Mouse (Mus musculus): ENCODE measurements around the gene Prkag2.
"Not testable (repeated sequence)": the region's sequence is repeated elsewhere in the genome, so short reads cannot be mapped to it uniquely, and the experiment has no call there.

Prkag2 gene

GRCm38 (mm10) chr5:25086234-25086633 is 14.2 kb downstream of the Prkag2 start:
- DNase-seq (ENCODE audit: low spot score) = peak; percentile 38

- no peak for DNase-seq (ENCODE audit: low spot score)
Observed at GRCm38 (mm10) chr5:25085170-25085569, 15.3 kb downstream of the Prkag2 start.

- DNase-seq (ENCODE audit: low spot score) = no peak
Observed at GRCm38 (mm10) chr5:25083816-25084215, 16.6 kb downstream of the Prkag2 start.

GRCm38 (mm10) chr5:25082542-25082941 is 17.9 kb downstream of the Prkag2 start:
- DNase-seq (ENCODE audit: low spot score) = no peak

GRCm38 (mm10) chr5:25081545-25081944 is 18.9 kb downstream of the Prkag2 start:
- no peak for DNase-seq (ENCODE audit: low spot score)

GRCm38 (mm10) chr5:25080994-25081393 is 19.4 kb downstream of the Prkag2 start:
- DNase-seq (ENCODE audit: low spot score) = no peak

GRCm38 (mm10) chr5:25080438-25080945 is 19.9 kb downstream of the Prkag2 start:
- DNase-seq (ENCODE audit: low spot score) = no peak

- DNase-seq (ENCODE audit: low spot score) = no peak
Observed at GRCm38 (mm10) chr5:25079766-25080265, 20.6 kb downstream of the Prkag2 start.

GRCm38 (mm10) chr5:25077873-25078651 is 22.4 kb downstream of the Prkag2 start:
- DNase-seq (ENCODE audit: low spot score) = no peak

GRCm38 (mm10) chr5:25077258-25077657 is 23.2 kb downstream of the Prkag2 start:
- not testable (repeated sequence) for DNase-seq (ENCODE audit: low spot score)

- DNase-seq (ENCODE audit: low spot score) = no peak
Observed at GRCm38 (mm10) chr5:25075623-25076022, 24.8 kb downstream of the Prkag2 start.

GRCm38 (mm10) chr5:25069815-25070214 is 30.6 kb downstream of the Prkag2 start:
- no peak for DNase-seq (ENCODE audit: low spot score)

GRCm38 (mm10) chr5:25067122-25067521 is 33.3 kb downstream of the Prkag2 start:
- DNase-seq (ENCODE audit: low spot score) = peak; percentile 38

GRCm38 (mm10) chr5:25064270-25065232 is 35.9 kb downstream of the Prkag2 start:
- DNase-seq (ENCODE audit: low spot score) = no peak

GRCm38 (mm10) chr5:25062506-25063132 is 37.8 kb downstream of the Prkag2 start:
- DNase-seq (ENCODE audit: low spot score) = no peak

GRCm38 (mm10) chr5:25058853-25059741 is 41.3 kb downstream of the Prkag2 start:
- no peak for DNase-seq (ENCODE audit: low spot score)

- DNase-seq (ENCODE audit: low spot score) = no peak
Observed at GRCm38 (mm10) chr5:25058417-25058816, 42.0 kb downstream of the Prkag2 start.

- DNase-seq (ENCODE audit: low spot score) = no peak
Observed at GRCm38 (mm10) chr5:25055288-25055687, 45.2 kb downstream of the Prkag2 start.

GRCm38 (mm10) chr5:25053971-25054658 is 46.3 kb downstream of the Prkag2 start:
- DNase-seq (ENCODE audit: low spot score) = no peak

GRCm38 (mm10) chr5:25050827-25051226 is 49.6 kb downstream of the Prkag2 start:
- no peak for DNase-seq (ENCODE audit: low spot score)

Data from testis, postnatal 14 days (tissue).